Mouse (Mus musculus): ENCODE data around the gene Ankrd33b. TPM values are rescaled to one million over a fixed set of nuclear protein-coding genes. Genes with fewer than 3 reads are reported as not detected.

Gene Ankrd33b
- total RNA-seq, 2 experiments from 2014 or later: 1.6 TPM; not detected in 1

GRCm38 (mm10) chr15:31375212-31375611 is 7.7 kb upstream of the Ankrd33b start:
- no peak for ATAC-seq (replicated peaks; ENCODE audit: low FRiP score, low TSS enrichment, poor library complexity, severe bottlenecking)

GRCm38 (mm10) chr15:31369125-31369612 is 1.6 kb upstream of the Ankrd33b start:
- ATAC-seq (replicated peaks; ENCODE audit: low FRiP score, low TSS enrichment, poor library complexity, severe bottlenecking): 0 out of 2 replicates have a peak, but pooled peaks have one; percentile 31

GRCm38 (mm10) chr15:31368556-31368955 is 1.0 kb upstream of the Ankrd33b start:
- ATAC-seq (replicated peaks; ENCODE audit: low FRiP score, low TSS enrichment, poor library complexity, severe bottlenecking): no peak

GRCm38 (mm10) chr15:31366596-31367480 is 688 bp downstream of the Ankrd33b start:
- no peak for ATAC-seq (replicated peaks; ENCODE audit: low FRiP score, low TSS enrichment, poor library complexity, severe bottlenecking)

- 0 out of 2 replicates have a peak, but pooled peaks have one; percentile 23 for ATAC-seq (replicated peaks; ENCODE audit: low FRiP score, low TSS enrichment, poor library complexity, severe bottlenecking)
Measured at GRCm38 (mm10) chr15:31365720-31366591, 1.6 kb downstream of the Ankrd33b start.

GRCm38 (mm10) chr15:31365041-31365719 is 2.3 kb downstream of the Ankrd33b start:
- ATAC-seq (replicated peaks; ENCODE audit: low FRiP score, low TSS enrichment, poor library complexity, severe bottlenecking): no peak

- ATAC-seq (replicated peaks; ENCODE audit: low FRiP score, low TSS enrichment, poor library complexity, severe bottlenecking): no peak
Measured at GRCm38 (mm10) chr15:31364396-31364795, 3.1 kb downstream of the Ankrd33b start.

GRCm38 (mm10) chr15:31363981-31364361 is 3.6 kb downstream of the Ankrd33b start:
- ATAC-seq (replicated peaks; ENCODE audit: low FRiP score, low TSS enrichment, poor library complexity, severe bottlenecking): no peak

GRCm38 (mm10) chr15:31363241-31363980 is 4.1 kb downstream of the Ankrd33b start:
- no peak for ATAC-seq (replicated peaks; ENCODE audit: low FRiP score, low TSS enrichment, poor library complexity, severe bottlenecking)

GRCm38 (mm10) chr15:31361259-31361853 is 6.2 kb downstream of the Ankrd33b start:
- no peak for ATAC-seq (replicated peaks; ENCODE audit: low FRiP score, low TSS enrichment, poor library complexity, severe bottlenecking)

GRCm38 (mm10) chr15:31360593-31360992 is 6.9 kb downstream of the Ankrd33b start:
- no peak for ATAC-seq (replicated peaks; ENCODE audit: low FRiP score, low TSS enrichment, poor library complexity, severe bottlenecking)

GRCm38 (mm10) chr15:31359805-31360204 is 7.7 kb downstream of the Ankrd33b start:
- no peak for ATAC-seq (replicated peaks; ENCODE audit: low FRiP score, low TSS enrichment, poor library complexity, severe bottlenecking)

GRCm38 (mm10) chr15:31352494-31353279 is 14.8 kb downstream of the Ankrd33b start:
- ATAC-seq (replicated peaks; ENCODE audit: low FRiP score, low TSS enrichment, poor library complexity, severe bottlenecking): no peak

- ATAC-seq (replicated peaks; ENCODE audit: low FRiP score, low TSS enrichment, poor library complexity, severe bottlenecking): peak; percentile 50
Measured at GRCm38 (mm10) chr15:31349810-31350341, 17.6 kb downstream of the Ankrd33b start.

GRCm38 (mm10) chr15:31349046-31349445 is 18.5 kb downstream of the Ankrd33b start:
- ATAC-seq (replicated peaks; ENCODE audit: low FRiP score, low TSS enrichment, poor library complexity, severe bottlenecking): no peak

- ATAC-seq (replicated peaks; ENCODE audit: low FRiP score, low TSS enrichment, poor library complexity, severe bottlenecking): no peak
Measured at GRCm38 (mm10) chr15:31348241-31348640, 19.3 kb downstream of the Ankrd33b start.

- no peak for ATAC-seq (replicated peaks; ENCODE audit: low FRiP score, low TSS enrichment, poor library complexity, severe bottlenecking)
Measured at GRCm38 (mm10) chr15:31346508-31346907, 21.0 kb downstream of the Ankrd33b start.

All from megakaryocyte-erythroid progenitor cell, adult 5-6 weeks (primary cell).